Mouse (Mus musculus) embryonic fibroblast, embryonic 13.5 days (primary cell): ENCODE data around the gene Gm32742.

ENCODE experiments used
- CTCF ChIP-seq: IDR thresholded peaks from 2 replicates; pipeline ENCODE4 v1.5.1; 2011; ENCODE audit warnings: mild to moderate bottlenecking, control low read depth, low read length, moderate library complexity, borderline replicate concordance; ENCODE audit not compliant: insufficient read depth
- POLR2A ChIP-seq: IDR thresholded peaks from 2 replicates; pipeline ENCODE4 v1.6.1; 2011; ENCODE audit warnings: low read depth, mild to moderate bottlenecking, control low read depth, low read length, moderate library complexity

GRCm38 (mm10) chr9:51180621-51181020 is 15.3 kb upstream of the Gm32742 start:
- no peak for TF ChIP-seq POLR2A
- TF ChIP-seq CTCF, result no peak
